Mouse (Mus musculus) ES-Bruce4 (cell line): ENCODE measurements around the gene Mrpl18.

Experiments
- CTCF ChIP-seq: IDR thresholded peaks from one replicate; pipeline ENCODE4 v1.8.1; 2011; ENCODE audit warnings: low read depth, low read length
- POLR2A ChIP-seq: IDR thresholded peaks from one replicate; pipeline ENCODE4 v1.8.1; 2011; ENCODE audit warnings: low read length; ENCODE audit not compliant: insufficient read depth

GRCm38 (mm10) chr17:12868640-12869039, 47.5 kb downstream of the Mrpl18 start:
- TF ChIP-seq POLR2A (no peak), CTCF (no peak)
